Mouse (Mus musculus) right cerebral cortex, adult 2 months (tissue): ENCODE results near the gene Tsks.

Source experiments
- DNase-seq, 2 experiments: peaks; one replicate each; pipeline ENCODE4 v3.0.0; 2021 to 2022; ENCODE audit warnings: low spot score in 2 of 2

Tsks gene

GRCm38 (mm10) chr7:44949922-44950321 is 6.9 kb downstream of the Tsks start:
- DNase-seq, result no peak

- DNase-seq, result no peak
Observed at GRCm38 (mm10) chr7:44951960-44952359, 9.0 kb downstream of the Tsks start.

GRCm38 (mm10) chr7:44952611-44953306 is 9.8 kb downstream of the Tsks start:
- DNase-seq, result peak; percentile 87 to 88

GRCm38 (mm10) chr7:44953561-44953960 is 10.6 kb downstream of the Tsks start:
- DNase-seq, result no peak

- no peak for DNase-seq
Observed at GRCm38 (mm10) chr7:44954091-44954885, 11.3 kb downstream of the Tsks start.

GRCm38 (mm10) chr7:44955628-44956027 is 12.6 kb downstream of the Tsks start:
- no peak for DNase-seq

GRCm38 (mm10) chr7:44956266-44956665 is 13.3 kb downstream of the Tsks start:
- DNase-seq, result no peak

GRCm38 (mm10) chr7:44957183-44957835 is 14.3 kb downstream of the Tsks start:
- DNase-seq, result no peak

GRCm38 (mm10) chr7:44958208-44958607 is 15.2 kb downstream of the Tsks start:
- DNase-seq, result peak; percentile 54 to 61

- DNase-seq, result no peak
Observed at GRCm38 (mm10) chr7:44959281-44959680, 16.3 kb downstream of the Tsks start.

GRCm38 (mm10) chr7:44959874-44960511 is 17.0 kb downstream of the Tsks start:
- no peak for DNase-seq

GRCm38 (mm10) chr7:44960512-44960910 is 17.5 kb downstream of the Tsks start:
- DNase-seq, result no peak

- no peak for DNase-seq
Observed at GRCm38 (mm10) chr7:44962337-44962736, 19.3 kb downstream of the Tsks start.

- DNase-seq, result no peak
Observed at GRCm38 (mm10) chr7:44962831-44963230, 19.8 kb downstream of the Tsks start.

- no peak for DNase-seq
Observed at GRCm38 (mm10) chr7:44964990-44965389, 22.0 kb downstream of the Tsks start.

- DNase-seq, result no peak
Observed at GRCm38 (mm10) chr7:44965975-44966374, 23.0 kb downstream of the Tsks start.

GRCm38 (mm10) chr7:44966638-44967037 is 23.6 kb downstream of the Tsks start:
- no peak for DNase-seq

- DNase-seq, result peak; percentile 77 to 80
Observed at GRCm38 (mm10) chr7:44970231-44970691, 27.3 kb downstream of the Tsks start.

GRCm38 (mm10) chr7:44971142-44971541 is 28.1 kb downstream of the Tsks start:
- DNase-seq, result no peak

GRCm38 (mm10) chr7:44973415-44974130 is 30.6 kb downstream of the Tsks start:
- DNase-seq, result peak in 1 of 2 experiments; percentile 28

- DNase-seq, result peak; percentile 88 to 90
Observed at GRCm38 (mm10) chr7:44974383-44975116, 31.5 kb downstream of the Tsks start, which contains the start of gene Cpt1c. Cpt1c (minus strand) TSS chr7:44974851.
